Mouse (Mus musculus) kidney, postnatal 36 days (tissue): ENCODE measurements around the gene Olfr612.
"Not testable (repeated sequence)": the region's sequence is repeated elsewhere in the genome, so short reads cannot be mapped to it uniquely, and the experiment has no call there.

ENCODE experiments used
- DNase-seq, 2 experiments: peaks; one replicate each; pipeline ENCODE4 v3.0.0; 2021 to 2022; ENCODE audit warnings: mixed read lengths in 2 of 2

Gene Olfr612

DNA sequence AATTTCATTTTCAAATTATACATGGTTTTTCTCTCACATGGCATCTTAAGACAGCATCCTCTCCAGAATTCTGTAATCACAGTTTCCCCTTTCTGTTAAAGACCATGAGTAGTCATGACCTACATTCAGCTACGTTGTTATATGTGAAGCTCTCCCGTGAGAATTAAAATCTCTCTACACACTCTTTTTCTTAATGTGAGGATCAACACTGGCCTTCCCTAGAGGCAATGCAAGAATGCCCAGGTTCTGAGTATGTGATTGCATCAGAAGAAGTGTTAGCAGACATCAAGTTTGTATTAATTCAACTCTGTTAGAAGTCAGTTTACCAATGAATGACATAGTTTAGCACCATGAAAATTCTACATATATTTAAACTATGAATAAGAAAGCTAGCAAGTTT, at the start of gene Olfr612:
TSS of gene Olfr612 (minus strand) at position 101 of the 400 bp plus-strand sequence.
- DNase-seq, result not testable (repeated sequence)

GRCm38 (mm10) chr7:103589803-103590202, 47.3 kb upstream of the Olfr612 start, which contains the start of gene Olfr618:
Olfr618 (plus strand) TSS chr7:103590103.
- DNase-seq, result no peak

DNA sequence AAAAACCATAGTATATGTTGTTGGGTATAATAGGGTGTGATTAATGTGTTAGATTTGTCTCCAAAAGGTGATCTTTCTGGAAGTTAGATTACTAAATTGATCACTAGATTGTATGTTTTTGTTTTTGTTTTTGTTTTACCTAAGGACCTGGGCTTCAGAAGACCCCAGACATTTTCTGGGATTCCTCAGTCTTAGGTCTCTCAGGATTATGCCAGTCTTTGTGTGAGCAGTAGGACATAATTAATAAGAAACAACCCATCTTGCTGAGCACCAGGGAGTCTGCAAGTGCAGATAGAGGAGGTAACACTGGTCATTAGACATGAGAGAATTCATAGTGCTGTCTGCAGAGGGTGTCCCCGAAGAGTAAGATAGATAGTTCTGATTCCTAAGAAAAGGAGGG, 30.2 kb upstream of the Olfr612 start, which contains the start of gene Olfr617:
TSS of gene Olfr617 (plus strand) at position 301 of the 400 bp plus-strand sequence.
- DNase-seq, result no peak

- DNase-seq, result no peak
Observed at GRCm38 (mm10) chr7:103569043-103569442, 26.5 kb upstream of the Olfr612 start, which contains the start of gene Olfr616. Olfr616 (minus strand) TSS chr7:103569143.

DNA sequence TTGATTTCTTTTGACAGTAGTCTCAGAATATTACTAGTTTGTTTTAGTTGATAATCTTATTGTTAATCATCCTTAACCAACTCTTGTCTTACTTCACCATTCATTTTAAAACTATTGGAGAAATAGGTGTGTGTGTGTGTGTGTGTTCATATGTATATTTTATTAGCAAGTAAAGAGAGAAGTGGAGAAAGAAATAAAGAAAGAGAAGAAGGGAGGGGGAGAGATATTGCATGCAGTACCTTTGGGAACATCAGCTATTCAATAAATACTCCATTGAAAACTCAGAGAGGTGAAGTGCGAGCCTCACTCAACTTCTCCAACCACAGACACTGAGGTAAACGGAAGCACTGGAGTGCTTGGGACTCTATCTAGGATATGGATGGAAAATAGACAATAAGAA, 13.3 kb upstream of the Olfr612 start, which contains the start of gene Olfr615:
TSS of gene Olfr615 (plus strand) at position 301 of the 400 bp plus-strand sequence.
- no peak for DNase-seq

- DNase-seq, result no peak
Observed at GRCm38 (mm10) chr7:103547774-103548173, 5.3 kb upstream of the Olfr612 start, which contains the start of gene Olfr613. Olfr613 (plus strand) TSS chr7:103548074.

GRCm38 (mm10) chr7:103520746-103521145, 21.8 kb downstream of the Olfr612 start, which contains the start of gene Olfr611:
Olfr611 (minus strand) TSS chr7:103520846.
- DNase-seq, result not testable (repeated sequence)

GRCm38 (mm10) chr7:103512022-103512421, 30.5 kb downstream of the Olfr612 start, which contains the start of gene Olfr610:
Olfr610 (minus strand) TSS chr7:103512122.
- DNase-seq, result no peak

DNA sequence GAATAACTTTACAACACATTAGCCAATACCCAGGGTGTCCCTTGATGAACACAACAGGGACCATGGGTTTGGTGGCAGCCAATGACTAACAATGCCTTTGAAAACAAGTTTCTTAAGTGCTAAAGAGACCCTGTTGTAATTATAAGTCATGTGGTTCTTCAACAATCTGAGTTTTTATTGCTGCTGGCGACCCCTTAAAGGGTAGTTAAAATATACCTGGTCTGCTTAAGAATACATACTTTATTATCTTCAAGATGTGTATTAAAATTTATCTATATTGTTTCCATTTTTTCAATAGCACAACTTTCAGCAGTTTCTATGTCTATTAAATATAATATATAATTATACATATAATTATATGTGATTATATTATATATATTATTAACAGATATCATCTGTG, 44.6 kb downstream of the Olfr612 start, which contains the start of gene Olfr609:
TSS of gene Olfr609 (minus strand) at position 101 of the 400 bp plus-strand sequence.
- DNase-seq, result no peak
